Mouse (Mus musculus) forebrain, postnatal 0 days (tissue): ENCODE results near the gene Lrrc58. TPM values are rescaled to one million over a fixed set of nuclear protein-coding genes. Genes with fewer than 3 reads are reported as not detected.

ENCODE experiments used
- ATAC-seq: fragments of 200-750 bp; cut with Nextera tagmentation; 2 replicates; pipeline ENCODE4 v1.8.0; 2017; ENCODE audit warnings: mild to moderate bottlenecking, moderate library complexity
- DNase-seq: peaks from one replicate; pipeline ENCODE4 v3.0.0-alpha.2; 2015
- H3K27ac ChIP-seq: fragments of 300-500 bp; sonication (generic); 2 replicates; pipeline ENCODE4 v1.5.1; 2014; ENCODE audit warnings: low read depth, mild to moderate bottlenecking, antibody characterized with exemption, low read length, moderate library complexity, mixed read lengths
- H3K27me3 ChIP-seq: fragments of 300-500 bp; sonication (generic); 2 replicates; pipeline ENCODE4 v1.6.1; 2014; ENCODE audit warnings: mild to moderate bottlenecking, low read length, mixed read lengths; ENCODE audit not compliant: insufficient read depth
- H3K36me3 ChIP-seq: fragments of 300-500 bp; sonication (generic); 2 replicates; pipeline ENCODE4 v1.6.1; 2014; ENCODE audit warnings: mild to moderate bottlenecking, moderate library complexity; ENCODE audit not compliant: insufficient read depth
- H3K4me1 ChIP-seq: fragments of 300-500 bp; sonication (generic); 2 replicates; pipeline ENCODE4 v1.6.1; 2014; ENCODE audit warnings: antibody characterized with exemption; ENCODE audit not compliant: insufficient read depth
- H3K4me2 ChIP-seq: fragments of 300-500 bp; sonication (generic); 2 replicates; pipeline ENCODE4 v1.6.1; 2014; ENCODE audit warnings: low read depth, mild to moderate bottlenecking, moderate library complexity
- H3K4me3 ChIP-seq: fragments of 300-500 bp; sonication (generic); 2 replicates; pipeline ENCODE4 v1.5.1; 2014; ENCODE audit warnings: low read depth, low read length, mixed read lengths
- H3K9ac ChIP-seq: fragments of 300-500 bp; sonication (generic); 2 replicates; pipeline ENCODE4 v1.6.1; 2014; ENCODE audit warnings: mild to moderate bottlenecking
- H3K9me3 ChIP-seq: fragments of 300-500 bp; sonication (generic); 2 replicates; pipeline ENCODE4 v1.6.1; 2016; ENCODE audit warnings: low read length
- CTCF ChIP-seq: sonication (generic); IDR thresholded peaks from 2 replicates; pipeline ENCODE4 v1.5.1; 2016; ENCODE audit warnings: antibody characterized with exemption, control low read depth, low read depth
- WGBS: fragments of 180-500 bp; shearing (Covaris S2); extraction: QIAGEN DNeasy Blood & Tissue Kit; methylation state at CpG from one replicate; pipeline ENCODE4 v1.1.7; 2014; 5-methylcytosine and 5-hydroxymethylcytosine counted together
- polyA plus RNA-seq: library from polyadenylated mRNA; unstranded; fragments of >200 nt; fragmentation: Nextera tagmentation; extraction: Ambion mirVana; gene quantifications from 2 replicates; pipeline ENCODE4 v1.2.1, GENCODE M21; 2015
- total RNA-seq: library from RNA; depleted of rRNA; stranded (reverse); fragments of >200 nt; gene quantifications from 2 replicates; pipeline ENCODE4 v1.2.3, GENCODE M21; 2014

The Lrrc58 gene
- total and polyA plus RNA-seq, 2 experiments from 2014 or later, result 43.7 to 97.5 TPM

GRCm38 (mm10) chr16:37856327-37856726, 11.9 kb upstream of the Lrrc58 start:
- no peak overlapping the region for H3K4me2 ChIP-seq
- DNase-seq (no peak), ATAC-seq (no peak)
- H3K27me3 ChIP-seq, result no peaks in the 10 kb centered on the region
- no peak for TF ChIP-seq CTCF
- no peak overlapping the region for H3K27ac ChIP-seq
- no peaks in the 10 kb centered on the region for H3K36me3 ChIP-seq
- 66% methylated on average over 3 of the region's 3 CpGs for WGBS
- H3K4me3 ChIP-seq, result no peak overlapping the region
- H3K4me1 ChIP-seq, result no peaks in the 10 kb centered on the region
- no peaks in the 10 kb centered on the region for H3K9me3 ChIP-seq
- H3K9ac ChIP-seq, result no peak overlapping the region

- no peaks in the 10 kb centered on the region for H3K27me3 ChIP-seq
- no peak for TF ChIP-seq CTCF
- H3K4me2 ChIP-seq, result no peak overlapping the region
- H3K27ac ChIP-seq, result no peak overlapping the region
- no peaks in the 10 kb centered on the region for H3K4me1 ChIP-seq
- DNase-seq (no peak), ATAC-seq (no peak)
- H3K36me3 ChIP-seq, result no peaks in the 10 kb centered on the region
- WGBS, result 66% methylated on average over 8 of the region's 8 CpGs
- H3K4me3 ChIP-seq, result no peak overlapping the region
- no peaks in the 10 kb centered on the region for H3K9me3 ChIP-seq
- no peak overlapping the region for H3K9ac ChIP-seq
Observed at GRCm38 (mm10) chr16:37857495-37857894, 10.7 kb upstream of the Lrrc58 start.

- 84% methylated on average over 7 of the region's 7 CpGs for WGBS
- no peak overlapping the region for H3K4me2 ChIP-seq
- no peak overlapping the region for H3K4me3 ChIP-seq
- TF ChIP-seq CTCF, result no peak
- no peaks in the 10 kb centered on the region for H3K36me3 ChIP-seq
- ATAC-seq, result no peak
- H3K9ac ChIP-seq, result no peak overlapping the region
- no peak overlapping the region for H3K27ac ChIP-seq
- no peaks in the 10 kb centered on the region for H3K27me3 ChIP-seq
- no peaks in the 10 kb centered on the region for H3K9me3 ChIP-seq
- DNase-seq, result no peak
- H3K4me1 ChIP-seq, result no peaks in the 10 kb centered on the region
Observed at GRCm38 (mm10) chr16:37860213-37860612, 8.0 kb upstream of the Lrrc58 start.

GRCm38 (mm10) chr16:37861029-37861428, 7.2 kb upstream of the Lrrc58 start, which contains the start of gene Gm36028:
Gene Gm36028, minus strand, starts transcription at chr16:37861146.
- H3K9me3 ChIP-seq, result no peaks in the 10 kb centered on the region
- no peaks in the 10 kb centered on the region for H3K36me3 ChIP-seq
- WGBS, result 90% methylated on average over 7 of the region's 7 CpGs
- H3K27me3 ChIP-seq, result no peaks in the 10 kb centered on the region
- no peak within 1 kb of the TSS for H3K9ac ChIP-seq
- H3K27ac ChIP-seq, result no peak within 1 kb of the TSS
- TF ChIP-seq CTCF, result no peak
- H3K4me2 ChIP-seq, result no peak within 1 kb of the TSS
- no peak within 1 kb of the TSS for H3K4me3 ChIP-seq
- ATAC-seq (no peak), DNase-seq (no peak)
- H3K4me1 ChIP-seq, result no peaks in the 10 kb centered on the region

GRCm38 (mm10) chr16:37863876-37864275, 4.3 kb upstream of the Lrrc58 start:
- 77% methylated on average over 3 of the region's 3 CpGs for WGBS
- no peaks in the 10 kb centered on the region for H3K36me3 ChIP-seq
- no peak for TF ChIP-seq CTCF
- H3K27ac ChIP-seq, result no peak overlapping the region
- H3K9ac ChIP-seq, result no peak overlapping the region
- no peak for DNase-seq
- H3K4me2 ChIP-seq, result no peak overlapping the region
- H3K27me3 ChIP-seq, result no peaks in the 10 kb centered on the region
- H3K4me1 ChIP-seq, result no peaks in the 10 kb centered on the region
- H3K4me3 ChIP-seq, result no peak overlapping the region
- no peak for ATAC-seq
- no peaks in the 10 kb centered on the region for H3K9me3 ChIP-seq

- no peak for TF ChIP-seq CTCF
- ATAC-seq, result no peak
- Histone ChIP-seq H3K36me3 (no peaks in the 10 kb centered on the region), H3K9me3 (no peaks in the 10 kb centered on the region), H3K4me2 (no peak overlapping the region), H3K4me3 (no peak overlapping the region), H3K27ac (no peak overlapping the region), H3K4me1 (peaks cover 11% of the 10 kb centered on the region), H3K27me3 (no peaks in the 10 kb centered on the region), H3K9ac (no peak overlapping the region)
- DNase-seq, result no peak
- WGBS, result 83% methylated on average over 9 of the region's 9 CpGs
Observed at GRCm38 (mm10) chr16:37865841-37866240, 2.3 kb upstream of the Lrrc58 start.

- peak; percentile 13; the same call in 1 of the 2 replicates for TF ChIP-seq CTCF
- ATAC-seq, result peak; percentile 76
- peak overlapping the region; percentile 100 for H3K27ac ChIP-seq
Observed at GRCm38 (mm10) chr16:37868506-37869469, 599 bp downstream of the Lrrc58 start.

More at GRCm38 (mm10) chr16:37868506-37869469, 599 bp downstream of the Lrrc58 start:
- DNase-seq, result peak; percentile 52
- peak overlapping the region; percentile 72 for H3K4me2 ChIP-seq
- WGBS, result under 1% methylated on average over 81 of the region's 87 CpGs
- no peaks in the 10 kb centered on the region for H3K27me3 ChIP-seq
- H3K4me3 ChIP-seq, result peak overlapping the region; percentile 98
- peak overlapping the region; percentile 95 for H3K9ac ChIP-seq
- H3K36me3 ChIP-seq, result no peaks in the 10 kb centered on the region
- no peaks in the 10 kb centered on the region for H3K9me3 ChIP-seq
- peaks cover 22% of the 10 kb centered on the region for H3K4me1 ChIP-seq
